Mouse (Mus musculus) liver, embryonic 14.5 days (tissue): ENCODE data around the gene Shd. TPM values are rescaled to one million over a fixed set of nuclear protein-coding genes. Genes with fewer than 3 reads are reported as not detected.
A peak's percentile ranks its signal among the peaks of the same experiment; 100 is the strongest.

Experiments
- ATAC-seq: fragments of 200-750 bp; cut with Nextera tagmentation; 2 replicates; pipeline ENCODE4 v1.8.0; 2017; ENCODE audit warnings: moderate number of reproducible peaks, mild to moderate bottlenecking, moderate library complexity; ENCODE audit not compliant: insufficient read depth
- DNase-seq, 3 experiments: peaks; one replicate each; pipeline ENCODE4 v3.0.0-alpha.2; 2012 to 2013; ENCODE audit warnings: low read depth in 3 of 3, low spot score in 3 of 3
- H3K27ac ChIP-seq: fragments of 300-500 bp; sonication (generic); 2 replicates; pipeline ENCODE4 v1.5.1; 2014; ENCODE audit warnings: moderate library complexity, mild to moderate bottlenecking, control low read depth, inconsistent platforms
- H3K27me3 ChIP-seq: fragments of 300-500 bp; sonication (generic); 2 replicates; pipeline ENCODE4 v1.6.1; 2014; ENCODE audit warnings: mild to moderate bottlenecking, low read length, moderate library complexity; ENCODE audit not compliant: control insufficient read depth, insufficient read depth
- H3K36me3 ChIP-seq: fragments of 300-500 bp; sonication (generic); replicated peaks from 2 replicates; pipeline ENCODE4 v1.6.1; 2014; ENCODE audit warnings: low read depth; ENCODE audit not compliant: control insufficient read depth, insufficient read depth
- H3K4me1 ChIP-seq, 2 experiments: fragments of 200-500 bp in 1 of 2; fragments of 300-500 bp in 1 of 2; sonication (generic) in 1 of 2; replicated peaks; 2 replicates each; pipeline ENCODE4 v1.6.1; 2012 to 2014; ENCODE audit warnings: antibody characterized with exemption in 1 of 2, inconsistent platforms in 1 of 2, low read length in 1 of 2; ENCODE audit not compliant: control insufficient read depth in 2 of 2, insufficient read depth in 2 of 2
- H3K4me2 ChIP-seq: fragments of 300-500 bp; sonication (generic); 2 replicates; pipeline ENCODE4 v1.6.1; 2014; ENCODE audit warnings: low read depth, mild to moderate bottlenecking, control low read depth, moderate library complexity
- H3K4me3 ChIP-seq, 2 experiments: fragments of 200-500 bp in 1 of 2; fragments of 300-500 bp in 1 of 2; sonication (generic) in 1 of 2; 2 replicates each; pipeline ENCODE4 v1.5.1; 2012 to 2014; ENCODE audit warnings: low read depth in 2 of 2, low read length in 2 of 2, mild to moderate bottlenecking in 2 of 2, control low read depth in 1 of 2, inconsistent platforms in 1 of 2, moderate library complexity in 1 of 2; ENCODE audit not compliant: insufficient read depth in 1 of 2
- H3K9ac ChIP-seq: fragments of 300-500 bp; sonication (generic); replicated peaks from 2 replicates; pipeline ENCODE4 v1.6.1; 2014; ENCODE audit warnings: mild to moderate bottlenecking, control low read depth, moderate library complexity
- H3K9me3 ChIP-seq: fragments of 300-500 bp; sonication (generic); 2 replicates; pipeline ENCODE4 v1.6.1; 2016; ENCODE audit warnings: low read length, mixed read lengths; ENCODE audit not compliant: control insufficient read depth
- CTCF ChIP-seq: IDR thresholded peaks from 2 replicates; pipeline ENCODE4 v1.5.1; 2016; ENCODE audit warnings: antibody characterized with exemption, low read depth, control low read depth
- EP300 ChIP-seq: IDR thresholded peaks from 2 replicates; pipeline ENCODE4 v1.6.1; 2016; ENCODE audit warnings: antibody characterized with exemption, low read depth
- WGBS: fragments of 180-500 bp; shearing (Covaris S2); extraction: QIAGEN DNeasy Blood & Tissue Kit; methylation state at CpG from one replicate; pipeline ENCODE4 v1.1.7; 2014; ENCODE audit not compliant: insufficient replicate concordance; 5-methylcytosine and 5-hydroxymethylcytosine counted together
- polyA plus RNA-seq, 2 experiments: library from polyadenylated mRNA; depleted of rRNA in 1 of 2; stranded (reverse) in 1 of 2; unstranded in 1 of 2; fragments of >200 nt; fragmentation: Nextera tagmentation in 1 of 2; extraction: Ambion mirVana in 1 of 2; gene quantifications; 2 replicates each; pipeline versions ENCODE4 v1.2.1 to v1.2.3; 2012 to 2014

Shd gene
- polyA plus RNA-seq, 2 experiments, result 0.31 TPM; not detected in 1

- Histone ChIP-seq H3K4me2 (no peak overlapping the region), H3K27me3 (peaks cover 5% of the 10 kb centered on the region), H3K9ac (no peak overlapping the region), H3K27ac (no peak overlapping the region), H3K4me1 (0 out of 4 replicates have a peak, but pooled peaks cover 0 to 4% of the 10 kb centered on the region in 2 experiments), H3K9me3 (no peaks in the 10 kb centered on the region), H3K36me3 (no peaks in the 10 kb centered on the region), H3K4me3 (no peak overlapping the region)
- ATAC-seq (peak; percentile 51), DNase-seq (no peak)
- 14% methylated on average over 13 of the region's 13 CpGs for WGBS
- peak; percentile 78 for TF ChIP-seq CTCF
- no peak for TF ChIP-seq EP300
Measured at GRCm38 (mm10) chr17:55976255-55976862, 6.1 kb downstream of the Shd start.

DNA sequence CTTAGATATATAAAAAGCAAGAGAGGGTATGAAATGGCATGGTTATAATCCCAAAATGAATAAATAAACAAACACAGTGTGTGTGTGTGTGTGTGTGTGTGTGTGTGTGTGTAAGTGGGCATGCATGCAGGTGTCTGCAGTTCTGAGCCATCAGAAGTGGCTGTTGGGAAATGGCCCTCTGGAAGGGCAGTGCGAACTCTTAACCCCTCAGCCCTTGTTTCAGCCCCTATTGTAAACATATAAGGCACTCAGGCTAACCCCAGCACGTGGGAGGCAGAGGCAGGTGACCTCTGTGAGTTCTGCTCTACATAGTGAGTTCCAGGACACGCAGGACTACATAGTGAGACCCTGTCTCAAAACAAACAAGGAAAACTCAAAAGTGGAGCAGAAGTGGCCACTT lies 7.0 kb downstream of the Shd start:
- WGBS, result 35% methylated on average over 3 of the region's 3 CpGs
- no peak overlapping the region for H3K9ac ChIP-seq
- H3K4me3 ChIP-seq, result no peak overlapping the region
- no peak overlapping the region for H3K4me2 ChIP-seq
- no peak for DNase-seq
- H3K36me3 ChIP-seq, result no peaks in the 10 kb centered on the region
- ATAC-seq, result no peak
- TF ChIP-seq EP300 (no peak), CTCF (no peak)
- no peaks in the 10 kb centered on the region for H3K9me3 ChIP-seq
- H3K27me3 ChIP-seq, result no peaks in the 10 kb centered on the region; the same call in 1 of the 2 replicates
- H3K27ac ChIP-seq, result no peak overlapping the region
- H3K4me1 ChIP-seq, result 0 out of 4 replicates have a peak, but pooled peaks cover 0 to 4% of the 10 kb centered on the region in 2 experiments

DNA sequence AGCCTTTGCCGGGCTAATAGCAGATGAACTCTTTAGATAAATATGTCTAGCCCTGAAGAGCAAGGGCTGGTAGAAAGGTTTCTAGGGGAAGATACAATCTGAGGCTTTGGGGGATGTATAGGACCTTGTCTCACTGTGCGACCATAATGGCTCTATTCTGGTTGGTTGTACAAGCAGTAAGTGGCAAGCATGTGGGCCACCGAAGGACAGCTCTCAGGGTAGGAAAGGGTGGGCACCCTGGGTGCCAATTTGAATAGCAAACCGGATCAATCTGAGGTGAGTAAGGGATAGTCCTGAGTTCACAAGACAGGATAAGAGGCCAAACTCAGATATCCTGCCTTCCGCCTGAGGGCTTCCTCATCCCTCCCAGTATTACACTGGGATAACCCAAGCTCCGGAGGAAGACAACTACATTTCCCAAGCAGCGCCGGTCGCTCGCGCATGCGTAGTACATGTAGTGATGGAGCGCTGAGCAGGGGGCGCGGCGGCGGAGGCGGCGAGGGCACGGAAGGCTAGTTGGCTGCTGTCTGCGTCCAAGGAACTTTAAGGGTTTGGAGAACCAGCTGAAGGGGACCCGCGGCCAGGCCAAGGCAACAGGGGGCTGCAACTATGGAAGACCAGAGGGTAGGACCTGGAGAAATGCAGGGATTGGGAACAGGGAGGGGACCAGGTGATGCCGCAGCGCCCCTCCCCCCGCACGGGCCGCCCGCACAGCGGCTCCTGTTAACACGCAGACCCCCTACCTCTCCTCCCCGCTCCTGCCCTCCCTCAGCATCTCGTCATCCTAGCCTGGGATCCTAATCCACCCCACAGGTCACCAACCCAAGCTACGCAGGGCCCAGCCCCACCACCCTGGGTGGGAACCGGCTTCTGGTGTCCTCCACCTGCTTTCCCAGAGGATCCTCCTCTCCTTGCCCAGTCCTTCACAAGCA lies 16.0 kb downstream of the Shd start, which contains the start of gene Fsd1:
Gene Fsd1 (plus strand): TSS at position 480 of the 932 bp plus-strand sequence.
- H3K36me3 ChIP-seq, result no peaks in the 10 kb centered on the region
- no peak within 1 kb of the TSS for H3K4me3 ChIP-seq
- H3K4me1 ChIP-seq, result no peaks in the 10 kb centered on the region
- no peaks in the 10 kb centered on the region for H3K9me3 ChIP-seq
- H3K27ac ChIP-seq, result no peak within 1 kb of the TSS
- WGBS, result 7% methylated on average over 30 of the region's 35 CpGs
- no peak within 1 kb of the TSS for H3K9ac ChIP-seq
- H3K4me2 ChIP-seq, result no peak within 1 kb of the TSS
- TF ChIP-seq EP300 (no peak), CTCF (no peak)
- ATAC-seq (no peak), DNase-seq (no peak)
- H3K27me3 ChIP-seq, result peaks cover 10% of the 10 kb centered on the region

- Histone ChIP-seq H3K4me2 (no peak overlapping the region), H3K9ac (no peak overlapping the region), H3K4me3 (no peak overlapping the region), H3K4me1 (no peaks in the 10 kb centered on the region), H3K27me3 (peaks cover 10% of the 10 kb centered on the region), H3K36me3 (no peaks in the 10 kb centered on the region), H3K27ac (no peak overlapping the region), H3K9me3 (no peaks in the 10 kb centered on the region)
- ATAC-seq, result 0 out of 2 replicates have a peak, but pooled peaks have one; percentile 23
- no peak for TF ChIP-seq EP300
- 59% methylated on average over 8 of the region's 8 CpGs for WGBS
- no peak for DNase-seq
Measured at GRCm38 (mm10) chr17:55990278-55990898, 20.1 kb downstream of the Shd start.

DNA sequence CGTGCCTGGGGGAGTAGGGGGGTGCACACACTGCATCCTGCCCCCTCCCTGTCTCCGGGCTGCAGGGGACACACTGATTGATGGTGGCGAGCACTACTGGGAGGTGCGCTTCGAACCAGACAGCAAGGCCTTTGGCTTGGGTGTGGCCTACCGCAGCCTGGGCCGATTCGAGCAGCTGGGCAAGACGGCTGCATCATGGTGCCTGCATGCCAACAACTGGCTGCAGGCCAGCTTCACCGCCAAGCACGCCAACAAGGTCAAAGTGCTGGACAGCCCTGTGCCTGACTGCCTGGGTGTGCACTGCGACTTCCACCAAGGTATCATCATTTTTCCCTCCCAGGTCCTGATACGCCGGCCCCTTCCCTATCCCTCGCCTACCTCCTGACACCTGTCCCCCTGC lies 25.7 kb downstream of the Shd start:
- Histone ChIP-seq H3K9ac (no peak overlapping the region), H3K9me3 (no peaks in the 10 kb centered on the region), H3K4me3 (no peak overlapping the region), H3K27ac (no peak overlapping the region), H3K36me3 (no peaks in the 10 kb centered on the region), H3K27me3 (no peaks in the 10 kb centered on the region), H3K4me2 (no peak overlapping the region), H3K4me1 (no peaks in the 10 kb centered on the region)
- WGBS, result 77% methylated on average over 15 of the region's 15 CpGs
- ATAC-seq (no peak), DNase-seq (no peak)
- TF ChIP-seq CTCF (no peak), EP300 (no peak)
